Mouse (Mus musculus): ENCODE results near the gene Sfpq.

The Sfpq gene

GRCm38 (mm10) chr4:127027228-127028190 lies 6.4 kb downstream of the Sfpq start:
- DNase-seq, result peak; percentile 71

- no peak for DNase-seq
Measured at GRCm38 (mm10) chr4:127037158-127037557, 16.0 kb downstream of the Sfpq start.

- DNase-seq, result no peak
Measured at GRCm38 (mm10) chr4:127037908-127038827, 17.0 kb downstream of the Sfpq start.

- no peak for DNase-seq
Measured at GRCm38 (mm10) chr4:127038828-127039349, 17.8 kb downstream of the Sfpq start.

- DNase-seq, result no peak
Measured at GRCm38 (mm10) chr4:127039871-127040483, 18.9 kb downstream of the Sfpq start.

- no peak for DNase-seq
Measured at GRCm38 (mm10) chr4:127043540-127043939, 22.4 kb downstream of the Sfpq start.

GRCm38 (mm10) chr4:127051121-127051520 lies 30.0 kb downstream of the Sfpq start:
- DNase-seq, result no peak

GRCm38 (mm10) chr4:127053071-127053470 lies 31.9 kb downstream of the Sfpq start:
- no peak for DNase-seq

GRCm38 (mm10) chr4:127054522-127055198 lies 33.5 kb downstream of the Sfpq start:
- peak; percentile 10 for DNase-seq

- peak; percentile 94 for DNase-seq
Measured at GRCm38 (mm10) chr4:127060585-127061290, 39.6 kb downstream of the Sfpq start, which contains the start of gene Zmym1. Gene Zmym1, minus strand, starts transcription at chr4:127061152.

- no peak for DNase-seq
Measured at GRCm38 (mm10) chr4:127064051-127064450, 42.9 kb downstream of the Sfpq start.

- no peak for DNase-seq
Measured at GRCm38 (mm10) chr4:127074915-127075314, 53.8 kb downstream of the Sfpq start.

- DNase-seq, result peak; percentile 96
Measured at GRCm38 (mm10) chr4:127076875-127077548, 55.9 kb downstream of the Sfpq start, which contains the start of gene Zmym6. Gene Zmym6, plus strand, starts transcription at chr4:127077383.

- DNase-seq, result no peak
Measured at GRCm38 (mm10) chr4:127080806-127081205, 59.7 kb downstream of the Sfpq start.

- DNase-seq, result no peak
Measured at GRCm38 (mm10) chr4:127083131-127083530, 62.0 kb downstream of the Sfpq start.

GRCm38 (mm10) chr4:127085761-127086160 lies 64.6 kb downstream of the Sfpq start:
- DNase-seq, result no peak
